Mouse (Mus musculus) testis, adult 2 months (tissue): ENCODE data around the gene Cacnb3. TPM values are rescaled to one million over a fixed set of nuclear protein-coding genes. Genes with fewer than 3 reads are reported as not detected.

ENCODE experiments used
- H3K27ac ChIP-seq: fragments of 200-500 bp; 2 replicates; pipeline ENCODE4 v1.5.1; 2012; ENCODE audit warnings: low read depth, low read length; ENCODE audit not compliant: control insufficient read depth, insufficient read depth
- H3K27me3 ChIP-seq: fragments of 200-500 bp; 2 replicates; pipeline ENCODE4 v1.6.1; 2012; ENCODE audit warnings: mild to moderate bottlenecking, low read length, moderate library complexity; ENCODE audit not compliant: control insufficient read depth, insufficient read depth
- H3K36me3 ChIP-seq: fragments of 200-500 bp; 2 replicates; pipeline ENCODE4 v1.6.1; 2012; ENCODE audit warnings: mild to moderate bottlenecking, low read length; ENCODE audit not compliant: control insufficient read depth, insufficient read depth
- H3K4me1 ChIP-seq: fragments of 200-500 bp; 2 replicates; pipeline ENCODE4 v1.6.1; 2012; ENCODE audit warnings: low read length; ENCODE audit not compliant: control insufficient read depth, insufficient read depth
- H3K4me3 ChIP-seq: fragments of 200-500 bp; 2 replicates; pipeline ENCODE4 v1.5.1; 2012; ENCODE audit warnings: low read depth, mild to moderate bottlenecking, low read length, moderate library complexity, mixed read lengths; ENCODE audit not compliant: control insufficient read depth
- CTCF ChIP-seq: fragments of 200-500 bp; IDR thresholded peaks from 2 replicates; pipeline ENCODE4 v1.5.1; 2012; ENCODE audit warnings: low read depth, mild to moderate bottlenecking, inconsistent platforms, low read length, moderate library complexity; ENCODE audit not compliant: control insufficient read depth, insufficient read depth, insufficient replicate concordance
- POLR2A ChIP-seq: fragments of 200-500 bp; IDR thresholded peaks from 2 replicates; pipeline ENCODE4 v1.6.1; 2012; ENCODE audit warnings: low read depth, mild to moderate bottlenecking, inconsistent platforms, low read length, moderate library complexity; ENCODE audit not compliant: control insufficient read depth
- polyA plus RNA-seq: library from polyadenylated mRNA; depleted of rRNA; stranded (reverse); fragments of >200 nt; gene quantifications from 2 replicates; pipeline ENCODE4 v1.2.3, GENCODE M21; 2012

Gene Cacnb3
- polyA plus RNA-seq, 1 experiment, result 3.1 TPM

DNA sequence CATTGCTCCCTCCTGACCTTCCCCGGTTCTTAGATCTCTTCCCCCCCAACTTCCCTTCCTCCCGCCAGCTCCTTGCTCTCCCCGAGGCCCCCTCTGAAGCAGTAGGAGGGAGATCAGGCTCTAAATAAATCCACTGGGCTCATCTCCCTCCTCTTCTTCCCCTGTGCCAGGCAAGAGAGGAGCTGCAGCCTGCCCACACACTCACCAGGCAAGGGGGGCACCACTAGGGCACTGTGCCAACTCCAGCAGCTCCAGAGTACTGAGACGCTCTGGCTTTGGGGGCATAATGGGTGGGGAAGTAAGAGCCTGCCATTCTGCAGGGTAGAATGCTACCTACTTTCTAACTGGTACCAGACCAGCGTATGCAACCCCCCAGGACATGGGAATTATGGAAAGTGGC is 5.9 kb downstream of the Cacnb3 start:
- Histone ChIP-seq H3K27ac (no peak overlapping the region), H3K4me1 (peaks cover 22% of the 10 kb centered on the region), H3K36me3 (no peaks in the 10 kb centered on the region), H3K27me3 (peaks cover 9% of the 10 kb centered on the region), H3K4me3 (no peak overlapping the region)
- no peak for TF ChIP-seq CTCF

DNA sequence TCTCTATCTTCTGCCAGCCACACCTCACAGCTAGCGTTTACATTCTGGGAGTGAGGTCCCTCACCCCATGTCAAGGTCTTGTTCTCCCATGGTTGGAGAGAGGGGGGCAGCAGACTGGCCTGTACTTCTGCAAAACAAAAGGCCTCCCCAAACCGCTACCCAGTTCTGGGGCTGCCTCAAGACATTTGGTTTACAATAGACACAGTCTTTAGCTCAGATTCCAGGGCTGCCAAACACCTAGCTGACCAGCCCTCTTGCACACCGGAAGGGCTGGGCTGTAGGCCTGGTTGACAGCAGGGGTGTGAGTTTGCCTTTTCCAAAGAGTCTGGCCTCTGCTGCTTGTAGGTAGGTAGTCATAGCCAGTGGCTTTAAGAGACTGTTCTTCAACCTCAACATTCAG is 6.5 kb downstream of the Cacnb3 start:
- no peak for TF ChIP-seq CTCF
- TF ChIP-seq POLR2A, result no peak
- no peak overlapping the region for H3K4me3 ChIP-seq
- no peaks in the 10 kb centered on the region for H3K36me3 ChIP-seq
- peaks cover 16% of the 10 kb centered on the region for H3K4me1 ChIP-seq
- no peak overlapping the region for H3K27ac ChIP-seq
- H3K27me3 ChIP-seq, result peaks cover 8% of the 10 kb centered on the region

DNA sequence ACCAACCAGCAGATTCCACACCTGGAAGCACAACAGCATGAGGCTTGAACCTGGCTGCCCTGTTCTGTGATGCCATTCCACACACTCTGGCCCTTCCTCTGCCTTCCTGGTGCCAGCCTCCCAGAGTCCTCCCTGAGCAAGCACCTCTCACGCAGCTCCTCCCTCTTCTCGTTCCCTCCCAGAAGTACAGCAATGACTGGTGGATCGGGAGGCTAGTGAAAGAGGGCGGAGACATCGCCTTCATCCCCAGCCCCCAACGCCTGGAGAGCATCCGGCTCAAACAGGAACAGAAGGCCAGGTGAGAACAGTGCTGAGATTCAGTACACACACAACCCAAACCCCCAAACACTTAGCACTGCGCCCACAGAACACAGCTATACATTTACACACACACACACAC is 9.5 kb downstream of the Cacnb3 start:
- Histone ChIP-seq H3K27ac (no peak overlapping the region), H3K27me3 (no peaks in the 10 kb centered on the region), H3K4me3 (no peak overlapping the region), H3K4me1 (peaks cover 4% of the 10 kb centered on the region), H3K36me3 (no peaks in the 10 kb centered on the region; the same call in 1 of the 2 replicates)
- TF ChIP-seq CTCF, result no peak
- no peak for TF ChIP-seq POLR2A

DNA sequence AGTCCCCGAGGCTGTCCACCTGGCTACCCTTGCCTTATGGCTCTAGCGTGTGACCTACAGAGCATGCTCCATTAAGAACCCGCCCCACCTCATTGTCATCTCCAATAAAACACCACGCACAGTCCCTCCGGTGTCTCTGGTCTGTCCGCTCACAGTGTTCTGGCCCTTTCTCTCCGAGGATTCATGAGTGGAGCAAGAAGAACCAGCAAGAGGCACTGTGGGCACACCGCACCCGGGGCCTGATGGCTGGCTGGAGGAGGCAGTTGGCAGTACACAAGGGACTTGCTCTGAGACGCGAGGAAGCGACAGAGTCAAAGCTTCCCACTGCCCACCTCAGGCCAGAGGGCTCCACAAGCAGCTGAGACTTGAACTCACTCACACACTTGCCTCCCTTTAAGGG is 13.8 kb downstream of the Cacnb3 start:
- H3K4me3 ChIP-seq, result no peak overlapping the region
- peaks cover 11% of the 10 kb centered on the region for H3K36me3 ChIP-seq
- H3K4me1 ChIP-seq, result no peaks in the 10 kb centered on the region
- TF ChIP-seq POLR2A (no peak), CTCF (no peak)
- H3K27me3 ChIP-seq, result no peaks in the 10 kb centered on the region
- H3K27ac ChIP-seq, result no peak overlapping the region

DNA sequence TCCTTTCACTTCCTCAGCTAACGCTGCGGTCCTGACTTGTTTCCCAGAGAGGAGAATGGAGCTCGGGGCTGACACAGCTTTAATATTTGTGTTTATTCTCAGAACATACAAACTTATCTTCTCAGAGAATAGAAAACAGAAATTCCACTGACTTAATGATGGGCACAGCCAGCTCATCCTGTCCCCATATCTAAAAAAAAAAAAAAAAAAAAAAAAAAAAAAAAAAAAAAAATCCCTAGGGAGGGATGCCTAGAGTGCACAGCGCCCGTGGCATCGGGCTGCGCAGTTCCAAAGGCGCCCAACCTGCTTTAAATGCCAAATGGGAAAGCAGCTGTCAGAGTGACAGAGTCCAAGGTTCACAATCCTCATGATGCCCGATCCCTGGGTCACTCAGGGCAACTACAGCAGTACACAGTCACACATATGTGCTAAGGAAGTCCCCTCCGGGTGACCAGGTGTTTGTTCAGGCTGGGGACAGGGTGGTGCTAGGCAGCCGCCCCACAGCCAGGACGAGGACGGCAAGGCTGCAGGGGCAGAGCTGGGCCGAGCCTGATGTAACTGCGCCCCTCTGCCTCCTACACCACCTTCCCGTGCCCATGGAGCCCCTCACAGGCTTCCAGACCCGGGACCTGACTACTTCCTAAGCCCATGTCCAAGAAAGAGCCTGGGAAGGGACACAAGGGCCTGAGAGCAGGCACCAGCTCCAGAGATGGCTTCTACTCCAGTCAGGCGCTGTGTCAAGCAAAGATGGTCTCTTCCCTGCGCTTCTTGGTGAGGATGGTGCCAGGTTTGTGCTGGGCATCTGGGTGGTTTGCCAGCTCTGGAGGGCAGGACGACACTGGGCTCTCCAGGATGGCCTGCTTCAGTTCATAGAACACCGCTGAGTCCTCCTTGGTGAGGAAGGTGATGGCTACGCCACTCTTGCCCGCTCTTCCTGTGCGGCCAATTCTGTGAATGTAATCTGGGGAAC is 14.7 kb downstream of the Cacnb3 start:
- Histone ChIP-seq H3K4me3 (no peak overlapping the region), H3K36me3 (peaks cover 12% of the 10 kb centered on the region), H3K27me3 (no peaks in the 10 kb centered on the region)

DNA sequence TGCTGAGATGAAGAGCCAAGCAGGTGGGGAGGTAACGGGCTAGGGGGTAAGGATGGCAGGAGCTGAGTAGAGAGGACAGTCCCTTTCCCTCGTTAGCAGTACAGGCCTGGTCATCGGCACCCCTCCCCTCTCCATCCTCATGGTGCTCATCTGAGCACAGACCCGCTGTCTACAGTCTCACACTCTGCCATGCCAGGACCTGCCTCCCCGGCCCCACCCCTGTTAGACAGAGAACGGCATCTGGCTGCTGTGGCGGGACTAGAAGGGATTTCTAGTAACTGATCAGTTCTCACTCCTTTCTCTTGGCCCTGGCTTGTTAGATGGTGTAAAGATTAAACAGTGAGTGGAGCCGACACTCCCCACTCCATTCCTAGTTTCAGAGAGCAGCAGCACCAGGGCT is 16.1 kb downstream of the Cacnb3 start:
- no peaks in the 10 kb centered on the region for H3K4me1 ChIP-seq
- TF ChIP-seq CTCF, result no peak
- TF ChIP-seq POLR2A, result no peak
- H3K27me3 ChIP-seq, result no peaks in the 10 kb centered on the region
- H3K4me3 ChIP-seq, result no peak overlapping the region
- H3K27ac ChIP-seq, result no peak overlapping the region
- H3K36me3 ChIP-seq, result peaks cover 15% of the 10 kb centered on the region

More for the DNA sequence above, 14.7 kb downstream of the Cacnb3 start:
- Histone ChIP-seq H3K4me1 (no peaks in the 10 kb centered on the region), H3K27ac (no peak overlapping the region)
- TF ChIP-seq POLR2A (0 out of 2 replicates have a peak, but pooled peaks have one; percentile 9), CTCF (no peak)

DNA sequence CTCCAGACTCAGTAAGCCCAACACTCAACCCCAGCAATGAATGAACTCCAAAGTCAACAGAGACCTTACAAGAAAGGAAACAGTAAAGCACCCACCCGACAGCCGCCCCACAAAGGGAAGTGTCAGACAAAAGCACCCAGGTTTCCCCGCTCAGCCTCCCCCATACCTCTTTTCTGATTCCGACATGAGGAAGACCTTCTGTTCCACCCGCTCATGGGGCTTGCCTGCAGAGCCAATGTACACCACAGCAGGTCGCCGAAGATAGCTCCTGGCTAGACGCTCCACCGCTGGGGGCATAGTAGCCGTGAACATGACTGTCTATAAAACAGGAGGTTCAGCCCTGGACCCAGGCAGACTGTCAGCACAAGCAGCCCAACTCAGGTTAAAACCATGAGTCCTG is 16.7 kb downstream of the Cacnb3 start:
- no peaks in the 10 kb centered on the region for H3K4me1 ChIP-seq
- no peak overlapping the region for H3K4me3 ChIP-seq
- H3K27me3 ChIP-seq, result no peaks in the 10 kb centered on the region
- peaks cover 15% of the 10 kb centered on the region for H3K36me3 ChIP-seq
- no peak overlapping the region for H3K27ac ChIP-seq
- TF ChIP-seq CTCF (no peak), POLR2A (no peak)
